In genomic region chr5:125325931-125326330, GRCm38 (mm10) we compare ENCODE assay signal across 14 mouse cellular contexts. TPM values are rescaled to one million over a fixed set of nuclear protein-coding genes. Genes with fewer than 3 reads are reported as not detected.
DNase-seq lines count a peak whose midpoint lies in the region; ATAC-seq and TF ChIP-seq lines count a peak whose summit lies in the region.
"Had no signal": no experiment of that assay in that cellular context is flagged by ENCODE, and none has a peak within 500 bp of the region (broad histone marks: within the 10 kb centered on the region; RNA-seq: fewer than 3 reads in every experiment).

No protein-coding gene starts in this region.

- WGBS in lung, embryonic 14.5 days: 51% methylated on average over 11 of the region's 11 CpGs

- peak overlapping the region; percentile 13; the same call in 1 of the 2 replicates for H3K9ac ChIP-seq in lung, embryonic 14.5 days
- H3K9ac ChIP-seq: embryonic facial prominence, embryonic 13.5 days; liver, embryonic 15.5 days; neural tube, embryonic 13.5 days had no signal

- no peaks in the 10 kb centered on the region for H3K9me3 ChIP-seq in lung, embryonic 14.5 days (ENCODE audit: low read depth, low read length)
- H3K9me3 ChIP-seq: embryonic facial prominence, embryonic 13.5 days; liver, embryonic 15.5 days; neural tube, embryonic 13.5 days had no signal

- no peak overlapping the region for H3K4me3 ChIP-seq in lung, embryonic 14.5 days (ENCODE audit: low read depth, low read length)
- H3K4me3 ChIP-seq: embryonic facial prominence, embryonic 13.5 days; liver, embryonic 15.5 days; neural tube, embryonic 13.5 days had no signal

- H3K36me3 ChIP-seq in lung, embryonic 14.5 days (ENCODE audit: insufficient read depth): no peaks in the 10 kb centered on the region
- H3K36me3 ChIP-seq: embryonic facial prominence, embryonic 13.5 days; neural tube, embryonic 13.5 days had no signal

- H3K27ac ChIP-seq in lung, embryonic 14.5 days (ENCODE audit: low read depth): no peak overlapping the region
- H3K27ac ChIP-seq: embryonic facial prominence, embryonic 13.5 days; liver, embryonic 15.5 days; neural tube, embryonic 13.5 days had no signal

- no peak for ATAC-seq in lung, embryonic 14.5 days (ENCODE audit: insufficient read depth)
- no peak for ATAC-seq in inflammation-experienced regulatory T-cells, adult 6 months
- ATAC-seq: intestine, postnatal 0 days had no signal

- no peak overlapping the region for H3K4me2 ChIP-seq in lung, embryonic 14.5 days
- H3K4me2 ChIP-seq: embryonic facial prominence, embryonic 13.5 days; liver, embryonic 15.5 days; midbrain, embryonic 11.5 days; neural tube, embryonic 13.5 days had no signal

- DNase-seq in heart, adult 11 months: peak; percentile 93
- no peak for DNase-seq in heart, postnatal 36 days
- DNase-seq in lung, embryonic 14.5 days: peak; percentile 35
- DNase-seq in lung, postnatal 14 days: no peak
- DNase-seq in gastrocnemius, postnatal 25 days: peak; percentile 77
- DNase-seq in left cerebral cortex, postnatal 4 days: peak; percentile 48
- DNase-seq in B cell, adult 2 months: no peak
- DNase-seq: thymus, postnatal 25 days had no signal

- no peaks in the 10 kb centered on the region for H3K27me3 ChIP-seq in lung, embryonic 14.5 days (ENCODE audit: insufficient read depth, low read length)
- H3K27me3 ChIP-seq: embryonic facial prominence, embryonic 13.5 days; liver, embryonic 15.5 days; neural tube, embryonic 13.5 days had no signal

- no peak for TF ChIP-seq CTCF in lung, embryonic 14.5 days (IDR thresholded peaks at IDR 0.05; ENCODE audit: low read depth)

- H3K4me1 ChIP-seq in lung, embryonic 14.5 days (ENCODE audit: insufficient read depth): no peaks in the 10 kb centered on the region

- intact Hi-C loops in heart, postnatal 36 days (cut with DNase I): no loop called here
- intact Hi-C loops in left cerebral cortex, postnatal 4 days (cut with DNase I): no loop called here

RNA-seq across cellular contexts. Expression of gene Scarb1, which starts 15.0 kb away (rescaled TPM):
- total RNA-seq in heart, postnatal 36 days (2021): 10 to 100 TPM; 35.4 to 44.4 TPM
- 51.4 and 58.0 TPM in 2 replicates for polyA plus RNA-seq in lung, embryonic 14.5 days (2014; fragmentation: Nextera tagmentation; extraction: Ambion mirVana)
- 10 to 100 TPM; 11.7 to 25.2 TPM for total RNA-seq in gastrocnemius, postnatal 25 days (2021)
- total RNA-seq in left cerebral cortex, postnatal 4 days (2021): 10 to 100 TPM; 56.2 to 56.7 TPM
- polyA plus RNA-seq in inflammation-experienced regulatory T-cells, adult 6 months (2017; shearing (Covaris generic)): 10 to 100 TPM in 1 of 3 experiments, 1 to 10 TPM in 2; 3.7 to 11.8 (median 6.6) TPM

Comparison
In these comparisons a context has a peak if more than half of its experiments do, and no peak if none do; other contexts are left out.
1. DNase-seq: peak in heart, adult 11 months (single experiment), lung, embryonic 14.5 days (single experiment), gastrocnemius, postnatal 25 days (single experiment) and left cerebral cortex, postnatal 4 days (single experiment); none in heart, postnatal 36 days (0 of 2), lung, postnatal 14 days (single experiment) and B cell, adult 2 months (0 of 2).